Mouse (Mus musculus) intestine, postnatal 0 days (tissue): Measurements from ENCODE around the gene Plek2. TPM values are rescaled to one million over a fixed set of nuclear protein-coding genes. Genes with fewer than 3 reads are reported as not detected.

Source experiments
- ATAC-seq: fragments of 200-750 bp; cut with Nextera tagmentation; 2 replicates; pipeline ENCODE4 v1.8.0; 2017; ENCODE audit warnings: mild to moderate bottlenecking, moderate TSS enrichment, moderate library complexity
- H3K27ac ChIP-seq: fragments of 300-500 bp; sonication (generic); 2 replicates; pipeline ENCODE4 v1.5.1; 2014; ENCODE audit warnings: mild to moderate bottlenecking, low read depth, low read length, moderate library complexity
- H3K27me3 ChIP-seq: fragments of 300-500 bp; sonication (generic); replicated peaks from 2 replicates; pipeline ENCODE4 v1.6.1; 2014; ENCODE audit warnings: low read length, mixed read lengths; ENCODE audit not compliant: control insufficient read depth, insufficient read depth
- H3K36me3 ChIP-seq: fragments of 300-500 bp; sonication (generic); 2 replicates; pipeline ENCODE4 v1.6.1; 2014; ENCODE audit warnings: mild to moderate bottlenecking, moderate library complexity; ENCODE audit not compliant: control insufficient read depth, insufficient read depth
- H3K4me1 ChIP-seq: fragments of 300-500 bp; sonication (generic); replicated peaks from 2 replicates; pipeline ENCODE4 v1.6.1; 2014; ENCODE audit warnings: antibody characterized with exemption, low read length, mixed read lengths; ENCODE audit not compliant: control insufficient read depth, insufficient read depth
- H3K4me2 ChIP-seq: fragments of 300-500 bp; sonication (generic); replicated peaks from 2 replicates; pipeline ENCODE4 v1.6.1; 2014; ENCODE audit warnings: low read depth, mild to moderate bottlenecking, moderate library complexity
- H3K4me3 ChIP-seq: fragments of 300-500 bp; sonication (generic); 2 replicates; pipeline ENCODE4 v1.5.1; 2014; ENCODE audit warnings: low read depth, low read length
- H3K9ac ChIP-seq: fragments of 300-500 bp; sonication (generic); 2 replicates; pipeline ENCODE4 v1.6.1; 2014; ENCODE audit warnings: mild to moderate bottlenecking, low read depth, low read length
- H3K9me3 ChIP-seq: fragments of 300-500 bp; sonication (generic); 2 replicates; pipeline ENCODE4 v1.6.1; 2016; ENCODE audit warnings: mixed run types; ENCODE audit not compliant: control insufficient read depth
- CTCF ChIP-seq: sonication (generic); IDR thresholded peaks from 2 replicates; pipeline ENCODE4 v1.5.1; 2016; ENCODE audit warnings: low read depth, mild to moderate bottlenecking, control low read depth, antibody characterized with exemption, moderate library complexity
- whole genome bisulfite sequencing: fragments of 180-500 bp; shearing (Covaris S2); extraction: QIAGEN DNeasy Blood & Tissue Kit; methylation state at CpG from one replicate; pipeline ENCODE4 v1.1.7; 2014; 5-methylcytosine and 5-hydroxymethylcytosine counted together
- polyA plus RNA-seq: library from polyadenylated mRNA; unstranded; fragments of >200 nt; fragmentation: Nextera tagmentation; extraction: Ambion mirVana; gene quantifications from 2 replicates; pipeline ENCODE4 v1.2.1, GENCODE M21; 2015

Plek2 gene
- polyA plus RNA-seq, 1 experiment from 2014 or later: 23.5 TPM

DNA sequence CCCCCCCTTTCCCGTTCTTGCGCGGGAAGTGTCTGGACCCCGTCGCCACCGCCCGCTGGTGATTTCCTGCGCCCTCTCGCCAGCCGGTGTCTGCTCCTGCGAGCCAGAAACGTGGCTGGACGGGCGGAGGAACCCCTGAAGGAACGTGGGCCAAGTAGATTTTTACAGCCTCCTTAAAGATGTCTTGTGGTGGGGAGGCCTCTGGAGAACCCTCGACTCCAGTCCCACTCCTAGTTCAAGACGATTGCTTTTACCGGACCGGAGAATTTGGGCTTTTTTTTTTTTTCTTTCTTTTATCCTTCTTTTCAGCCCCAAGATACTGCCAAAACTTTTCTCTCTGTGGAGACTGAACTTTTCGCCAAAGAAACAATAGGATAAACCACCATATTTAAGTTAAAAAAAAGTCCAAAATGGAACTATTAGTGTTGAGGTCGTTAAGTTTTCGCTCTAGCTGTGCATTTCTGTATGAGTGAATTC lies 44.5 kb downstream of the Plek2 start:
- Histone ChIP-seq H3K27ac (peak overlapping the region; percentile 78), H3K4me1 (no peaks in the 10 kb centered on the region; the same call in 1 of the 2 replicates), H3K27me3 (no peaks in the 10 kb centered on the region), H3K36me3 (peaks cover 4% of the 10 kb centered on the region; the same call in 1 of the 2 replicates), H3K4me2 (peak overlapping the region; percentile 71), H3K9me3 (no peaks in the 10 kb centered on the region), H3K4me3 (peak overlapping the region; percentile 89), H3K9ac (peak overlapping the region; percentile 84)
- under 1% methylated on average over 22 of the region's 22 CpGs for WGBS
- no peak for TF ChIP-seq CTCF
- ATAC-seq: no peak

DNA sequence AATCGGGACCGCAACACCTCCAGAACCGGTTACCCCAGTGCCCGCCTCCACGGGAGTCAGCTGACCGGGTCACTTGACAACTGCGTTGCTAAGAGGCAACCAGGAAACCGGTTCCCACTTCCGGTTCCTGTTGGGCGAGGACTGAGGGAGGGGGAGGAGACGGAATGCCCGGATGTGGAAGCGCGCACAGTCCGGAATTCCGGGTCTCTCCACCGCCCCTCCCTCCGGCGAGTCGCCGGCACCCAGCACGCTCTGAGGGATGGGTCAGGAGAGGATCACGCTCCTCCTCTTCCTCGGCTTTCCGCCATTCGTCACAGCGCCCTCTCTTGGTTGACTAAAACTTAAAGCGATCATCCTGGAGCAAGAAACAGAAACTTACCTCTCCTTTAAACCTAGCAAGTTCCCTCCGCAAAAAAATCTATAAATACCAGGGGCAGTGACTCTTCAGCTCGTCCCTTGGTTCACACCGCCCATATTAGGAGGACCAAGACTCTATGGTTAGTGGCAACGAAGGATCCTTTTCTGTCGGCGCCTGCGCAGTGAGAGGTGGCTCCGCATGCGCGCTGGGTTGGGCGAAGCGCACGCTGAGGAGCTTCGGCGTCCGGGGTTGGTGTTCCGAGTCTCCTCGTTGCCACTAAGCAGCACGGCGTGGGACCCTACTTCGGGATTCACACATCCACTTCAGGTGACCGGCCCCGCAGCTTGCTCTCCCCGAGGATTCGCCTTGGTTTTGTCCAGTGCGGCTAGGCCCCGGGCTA lies 45.1 kb downstream of the Plek2 start, which contains the start of the genes Atp6v1d and Eif2s1:
TSS of gene Atp6v1d (minus strand) at position 143 of the 758 bp plus-strand sequence.
TSS of gene Eif2s1 (plus strand) at position 324 of the 758 bp plus-strand sequence.
- WGBS: 0% methylated on average over 55 of the region's 55 CpGs
- Histone ChIP-seq H3K4me2 (peak within 1 kb of the TSS; percentile 71), H3K4me1 (no peaks in the 10 kb centered on the region; the same call in 1 of the 2 replicates), H3K27me3 (no peaks in the 10 kb centered on the region), H3K4me3 (peak within 1 kb of the TSS; percentile 89), H3K9ac (peak within 1 kb of the TSS; percentile 86), H3K9me3 (no peaks in the 10 kb centered on the region), H3K27ac (peak within 1 kb of the TSS; percentile 84), H3K36me3 (no peaks in the 10 kb centered on the region)
- peak; percentile 94 for TF ChIP-seq CTCF
- peak; percentile 100 for ATAC-seq

DNA sequence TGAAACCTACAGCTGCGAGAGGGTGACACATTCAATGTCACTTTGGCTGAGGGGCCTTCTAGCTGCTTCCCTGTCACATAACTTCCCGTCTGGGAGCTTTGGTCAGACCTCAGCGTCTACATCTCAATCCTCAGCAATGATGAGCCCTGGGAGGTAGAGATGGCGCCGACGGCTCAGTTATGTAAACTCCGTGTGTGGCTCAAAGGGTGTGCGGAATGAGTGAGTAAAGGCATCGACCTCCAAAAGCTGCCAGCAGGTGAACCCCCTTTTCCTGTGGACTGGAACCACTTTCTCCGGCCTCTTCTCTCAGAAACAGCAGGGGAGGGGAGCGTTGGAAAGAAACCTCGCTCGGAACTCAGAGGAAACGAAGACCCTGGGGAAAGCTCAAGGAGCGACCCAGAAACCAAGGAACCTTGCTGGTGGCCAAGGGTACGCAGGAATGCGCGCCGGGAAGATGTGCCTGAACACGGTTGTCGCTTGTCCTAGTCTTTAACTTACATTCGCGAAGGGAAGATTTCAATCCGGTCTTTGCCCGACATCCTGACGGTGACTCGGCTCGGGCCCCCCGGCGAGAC lies 45.8 kb downstream of the Plek2 start:
- ATAC-seq: peak; percentile 10
- Histone ChIP-seq H3K4me1 (no peaks in the 10 kb centered on the region; the same call in 1 of the 2 replicates), H3K9ac (peak overlapping the region; percentile 86), H3K27ac (peak overlapping the region; percentile 84), H3K27me3 (no peaks in the 10 kb centered on the region), H3K36me3 (0 out of 2 replicates have a peak, but pooled peaks cover 2% of the 10 kb centered on the region), H3K9me3 (no peaks in the 10 kb centered on the region), H3K4me3 (peak overlapping the region; percentile 89), H3K4me2 (peak overlapping the region; percentile 71)
- no peak for TF ChIP-seq CTCF
- under 1% methylated on average over 30 of the region's 30 CpGs for WGBS

- no peak overlapping the region for H3K4me3 ChIP-seq
- H3K9ac ChIP-seq: no peak overlapping the region
- no peak for ATAC-seq
- 65% methylated on average over 4 of the region's 4 CpGs for WGBS
- H3K27ac ChIP-seq: no peak overlapping the region
- H3K36me3 ChIP-seq: peaks cover 30% of the 10 kb centered on the region
- no peak overlapping the region for H3K4me2 ChIP-seq
- no peaks in the 10 kb centered on the region for H3K27me3 ChIP-seq
- TF ChIP-seq CTCF: no peak
- H3K4me1 ChIP-seq: no peaks in the 10 kb centered on the region
- H3K9me3 ChIP-seq: no peaks in the 10 kb centered on the region
Measured at GRCm38 (mm10) chr12:78848246-78848645, 58.5 kb downstream of the Plek2 start.

- no peaks in the 10 kb centered on the region for H3K27me3 ChIP-seq
- no peak for TF ChIP-seq CTCF
- no peak overlapping the region for H3K4me2 ChIP-seq
- no peak for ATAC-seq
- H3K27ac ChIP-seq: no peak overlapping the region
- 88% methylated on average over 1 of the region's 1 CpGs for WGBS
- H3K4me3 ChIP-seq: no peak overlapping the region
- no peaks in the 10 kb centered on the region for H3K9me3 ChIP-seq
- H3K36me3 ChIP-seq: peaks cover 37% of the 10 kb centered on the region
- no peaks in the 10 kb centered on the region for H3K4me1 ChIP-seq
- H3K9ac ChIP-seq: no peak overlapping the region
Measured at GRCm38 (mm10) chr12:78842429-78842828, 64.3 kb downstream of the Plek2 start.

- H3K27me3 ChIP-seq: no peaks in the 10 kb centered on the region
- WGBS: 73% methylated on average over 4 of the region's 4 CpGs
- peaks cover 37% of the 10 kb centered on the region for H3K36me3 ChIP-seq
Measured at GRCm38 (mm10) chr12:78839906-78840305, 66.9 kb downstream of the Plek2 start.

More at GRCm38 (mm10) chr12:78839906-78840305, 66.9 kb downstream of the Plek2 start:
- Histone ChIP-seq H3K27ac (no peak overlapping the region), H3K4me1 (no peaks in the 10 kb centered on the region), H3K9ac (no peak overlapping the region), H3K9me3 (no peaks in the 10 kb centered on the region), H3K4me3 (no peak overlapping the region), H3K4me2 (no peak overlapping the region)
- ATAC-seq: no peak
- TF ChIP-seq CTCF: no peak

Other genes with a start within 250 kb of the Plek2 start
- not detected in 2 replicates for gene Fam71d, start 215.4 kb downstream of the Plek2 start, polyA plus RNA-seq
- 37.5 and 40.2 TPM in 2 replicates for gene Mpp5, start 158.1 kb downstream of the Plek2 start, polyA plus RNA-seq
- 124 and 138 TPM in 2 replicates for gene Atp6v1d, start 45.3 kb downstream of the Plek2 start, polyA plus RNA-seq
- 71.2 and 77.6 TPM in 2 replicates for gene Eif2s1, start 45.1 kb downstream of the Plek2 start, polyA plus RNA-seq
- gene Tmem229b, start 100.7 kb upstream of the Plek2 start, polyA plus RNA-seq: 8.6 and 11.9 TPM in 2 replicates
- 12.2 and 12.6 TPM in 2 replicates for gene Plekhh1, start 122.2 kb upstream of the Plek2 start, polyA plus RNA-seq
- 18.2 and 20.9 TPM in 2 replicates for gene Pigh, start 182.7 kb upstream of the Plek2 start, polyA plus RNA-seq
- 1.0 TPM in 2 replicates for gene Arg2, start 223.8 kb upstream of the Plek2 start, polyA plus RNA-seq